Mouse (Mus musculus) heart, postnatal 0 days (tissue): ENCODE measurements at regions not wholly inside any gene's neighbourhood (a gene's known extent, or its start where the extent isn't known, plus 50 kb on each side); places are given as distances from the start of the nearest gene placed in this dataset.

Experiments
- CTCF ChIP-seq: IDR thresholded peaks from 2 replicates; pipeline ENCODE4 v1.5.1; 2016; ENCODE audit warnings: antibody characterized with exemption, control low read depth, low read depth
- EP300 ChIP-seq: IDR thresholded peaks from 2 replicates; pipeline ENCODE4 v1.6.1; 2016; ENCODE audit warnings: antibody characterized with exemption, low read depth

DNA sequence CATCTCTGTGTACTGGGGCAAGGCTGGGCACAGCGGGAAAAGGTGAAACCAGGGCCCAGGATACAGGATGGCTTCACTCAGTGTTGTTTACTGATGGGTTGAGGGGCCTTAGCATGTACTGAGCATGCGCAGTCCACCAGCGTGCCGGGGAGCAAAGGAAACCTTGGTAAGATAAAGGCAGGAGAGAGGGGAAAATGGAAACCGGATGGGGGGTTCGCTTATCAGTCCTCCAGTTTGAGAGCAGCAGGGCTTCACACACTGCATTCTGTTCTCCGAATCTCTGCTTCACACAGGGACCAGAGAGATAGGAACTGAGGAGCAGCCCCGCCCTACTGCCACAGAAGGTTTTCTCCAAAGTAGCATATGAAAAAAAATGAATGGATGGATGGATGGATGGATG is 127.6 kb upstream of the Pabpc6 start:
- no peak for TF ChIP-seq CTCF
- no peak for TF ChIP-seq EP300
